Mouse (Mus musculus): ENCODE results near the gene Olfr235.
"Not testable (repeated sequence)": the region's sequence is repeated elsewhere in the genome, so short reads cannot be mapped to it uniquely, and the experiment has no call there.

Gene Olfr235

DNA sequence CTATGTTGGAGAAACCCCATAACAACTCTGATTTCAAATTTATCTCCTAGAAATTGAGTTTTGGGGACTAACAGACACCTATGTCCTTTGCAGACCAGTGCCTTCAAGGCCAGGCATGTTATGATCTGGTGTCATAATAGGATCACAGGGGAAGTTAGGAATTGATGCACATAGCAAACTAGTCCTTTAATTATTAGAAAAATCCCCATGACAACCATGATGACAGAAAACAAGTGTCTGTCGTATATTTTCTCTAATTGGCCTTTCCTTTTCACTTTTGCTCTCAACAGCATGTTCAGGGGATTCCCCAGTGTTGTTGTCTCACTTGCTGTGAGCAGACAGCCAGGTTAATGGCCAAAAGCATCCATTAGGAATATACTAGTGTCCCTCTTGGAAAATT is at the start of gene Olfr235:
Gene Olfr235 (plus strand): TSS at position 301 of the 400 bp plus-strand sequence.
- DNase-seq (ENCODE audit: low read depth, low spot score) = no peak

DNA sequence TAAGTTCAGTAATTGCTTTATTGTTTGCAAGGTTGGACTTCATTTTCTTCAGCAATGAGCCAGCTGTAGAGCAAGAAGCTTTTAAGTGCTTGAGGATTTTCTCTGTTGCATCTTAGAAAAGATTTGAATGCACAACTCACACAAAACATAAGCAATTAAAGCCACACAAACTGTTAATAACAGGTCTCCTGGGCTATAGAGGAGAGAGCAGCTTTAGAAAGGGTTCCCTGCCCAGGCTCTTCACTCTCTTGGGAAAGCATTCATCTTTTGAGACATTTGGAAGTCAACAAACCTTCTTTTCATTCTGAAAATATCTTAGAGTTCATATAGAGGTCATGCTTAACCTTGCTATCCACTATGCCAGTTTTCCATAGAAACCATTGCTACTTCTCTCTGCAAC is 28.3 kb upstream of the Olfr235 start, which contains the start of gene Olfr1432:
Gene Olfr1432 (minus strand): TSS at position 101 of the 400 bp plus-strand sequence.
- not testable (repeated sequence) for DNase-seq (ENCODE audit: low read depth, low spot score)

DNA sequence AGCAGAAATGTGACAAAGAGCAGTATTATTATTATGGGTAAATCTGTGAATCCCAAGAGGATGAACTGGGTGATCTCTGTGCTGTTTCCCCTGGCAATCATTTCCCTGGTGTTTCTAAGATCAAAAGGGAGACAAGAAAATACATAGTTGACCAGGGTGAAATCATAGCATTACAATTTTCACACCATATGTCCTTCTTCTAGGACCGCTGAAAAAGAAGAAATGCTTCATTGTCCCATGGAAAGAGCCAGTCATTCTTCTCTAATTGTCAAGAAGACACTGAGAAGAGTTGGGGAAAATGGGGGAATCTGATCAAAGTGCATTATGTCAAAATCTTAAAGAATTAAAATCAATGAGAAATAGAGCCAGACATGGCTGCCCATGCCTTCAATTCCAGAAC is 19.3 kb upstream of the Olfr235 start, which contains the start of gene Olfr262:
Gene Olfr262 (minus strand): TSS at position 101 of the 400 bp plus-strand sequence.
- DNase-seq (ENCODE audit: low read depth, low spot score) = no peak

DNA sequence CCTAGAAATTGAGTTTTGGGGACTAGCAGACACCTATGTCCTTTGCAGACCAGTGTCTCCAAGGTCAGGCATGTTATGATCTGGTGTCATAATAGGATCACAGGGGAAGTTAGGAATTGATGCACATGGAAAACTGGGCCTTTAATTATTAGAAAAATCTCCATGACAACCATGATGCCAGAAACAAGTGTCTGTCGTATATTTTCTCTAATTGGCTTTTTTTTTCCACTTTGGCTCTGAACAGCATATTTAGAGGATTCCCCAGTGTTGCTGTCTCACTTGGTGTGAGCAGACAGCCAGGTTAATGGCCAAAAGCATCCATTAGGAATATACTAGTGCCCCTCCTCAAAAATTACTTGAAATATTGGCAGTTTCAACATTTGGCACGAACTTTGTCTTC is 18.7 kb downstream of the Olfr235 start, which contains the start of gene Olfr1434:
Gene Olfr1434 (plus strand): TSS at position 301 of the 400 bp plus-strand sequence.
- no peak for DNase-seq (ENCODE audit: low read depth, low spot score)

DNA sequence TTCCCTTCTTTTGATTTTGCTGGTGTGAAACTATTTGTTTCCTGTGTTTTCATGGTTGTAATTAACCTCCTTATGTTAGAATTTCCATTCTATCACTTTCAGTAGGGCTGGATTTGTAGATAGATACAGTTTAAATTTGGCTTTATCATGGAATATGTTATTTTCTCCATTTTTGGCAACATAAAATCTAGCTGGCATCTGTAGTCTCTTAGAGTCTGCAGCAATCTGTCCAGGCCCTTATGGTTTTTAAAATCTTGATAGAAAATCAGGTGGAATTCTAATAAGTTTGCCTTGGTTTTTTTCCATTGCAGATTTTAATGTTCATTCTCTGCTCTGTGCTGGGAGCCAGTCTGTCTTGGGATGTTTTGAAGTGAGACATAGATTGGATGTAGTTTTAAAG is 32.1 kb downstream of the Olfr235 start:
- DNase-seq (ENCODE audit: low read depth, low spot score) = no peak

DNA sequence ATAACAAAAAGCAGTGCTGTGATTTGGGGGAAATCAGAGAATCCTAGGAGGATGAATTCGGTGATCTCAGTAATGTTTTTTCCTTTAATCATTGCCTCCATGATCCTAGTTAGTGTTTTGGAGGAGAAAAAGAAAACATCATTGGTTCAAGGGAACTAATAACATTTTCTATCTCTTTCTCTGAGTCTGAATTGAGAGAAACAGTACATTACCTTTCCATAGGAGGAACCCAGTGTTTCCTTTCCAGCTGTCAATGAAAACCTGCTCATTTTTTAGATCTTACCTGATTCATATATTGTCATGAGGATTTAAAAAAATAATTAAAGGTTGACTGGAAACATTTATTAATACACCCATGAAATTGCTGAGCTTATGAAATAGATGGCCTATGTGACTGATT is 38.2 kb downstream of the Olfr235 start, which contains the start of gene Olfr1436:
Gene Olfr1436 (minus strand): TSS at position 101 of the 400 bp plus-strand sequence.
- not testable (repeated sequence) for DNase-seq (ENCODE audit: low read depth, low spot score)

Measured in retina, postnatal 7 days (tissue).